Mouse (Mus musculus): ENCODE measurements at regions not wholly inside any gene's neighbourhood (a gene's known extent, or its start where the extent isn't known, plus 50 kb on each side); places are given as distances from the start of the nearest gene placed in this dataset.

- no peak for DNase-seq (ENCODE audit: low spot score in 2 of 2)
These were observed 210.7 kb upstream of the Zc3h12c start for GRCm38 (mm10) chr9:52379031-52379430.

GRCm38 (mm10) chr9:52377761-52378160 is 209.4 kb upstream of the Zc3h12c start:
- DNase-seq (ENCODE audit: low spot score in 2 of 2) = no peak

GRCm38 (mm10) chr9:52376914-52377313 is 208.5 kb upstream of the Zc3h12c start:
- no peak for DNase-seq (ENCODE audit: low spot score in 2 of 2)

- no peak for DNase-seq (ENCODE audit: low spot score in 2 of 2)
These were observed 202.9 kb upstream of the Zc3h12c start for GRCm38 (mm10) chr9:52371296-52371695.

- no peak for DNase-seq (ENCODE audit: low spot score in 2 of 2)
These were observed 200.5 kb upstream of the Zc3h12c start for GRCm38 (mm10) chr9:52368911-52369310.

GRCm38 (mm10) chr9:52368080-52368479 is 199.7 kb upstream of the Zc3h12c start:
- no peak for DNase-seq (ENCODE audit: low spot score in 2 of 2)

- no peak for DNase-seq (ENCODE audit: low spot score in 2 of 2)
These were observed 197.7 kb upstream of the Zc3h12c start for GRCm38 (mm10) chr9:52366046-52366445.

- no peak for DNase-seq (ENCODE audit: low spot score in 2 of 2)
These were observed 193.2 kb upstream of the Zc3h12c start for GRCm38 (mm10) chr9:52361599-52361998.

- no peak for DNase-seq (ENCODE audit: low spot score in 2 of 2)
These were observed 191.0 kb upstream of the Zc3h12c start for GRCm38 (mm10) chr9:52359416-52359815.

GRCm38 (mm10) chr9:52356549-52356948 is 188.2 kb upstream of the Zc3h12c start:
- DNase-seq (ENCODE audit: low spot score in 2 of 2) = peak in 1 of 2 experiments; percentile 8

GRCm38 (mm10) chr9:52355187-52355982 is 187.0 kb upstream of the Zc3h12c start:
- no peak for DNase-seq (ENCODE audit: low spot score in 2 of 2)

GRCm38 (mm10) chr9:52348536-52349527 is 180.5 kb upstream of the Zc3h12c start:
- DNase-seq (ENCODE audit: low spot score in 2 of 2) = peak; percentile 2 to 36

GRCm38 (mm10) chr9:52344177-52344877 is 176.0 kb upstream of the Zc3h12c start:
- no peak for DNase-seq (ENCODE audit: low spot score in 2 of 2)

GRCm38 (mm10) chr9:52341029-52341428 is 172.7 kb upstream of the Zc3h12c start:
- no peak for DNase-seq (ENCODE audit: low spot score in 2 of 2)

- no peak for DNase-seq (ENCODE audit: low spot score in 2 of 2)
These were observed 169.5 kb upstream of the Zc3h12c start for GRCm38 (mm10) chr9:52337786-52338322.

GRCm38 (mm10) chr9:52334767-52335166 is 166.4 kb upstream of the Zc3h12c start:
- DNase-seq (ENCODE audit: low spot score in 2 of 2) = no peak

- no peak for DNase-seq (ENCODE audit: low spot score in 2 of 2)
These were observed 165.5 kb upstream of the Zc3h12c start for GRCm38 (mm10) chr9:52333884-52334283.

GRCm38 (mm10) chr9:52331748-52332147 is 163.4 kb upstream of the Zc3h12c start:
- no peak for DNase-seq (ENCODE audit: low spot score in 2 of 2)

- DNase-seq (ENCODE audit: low spot score in 2 of 2) = no peak
These were observed 162.3 kb upstream of the Zc3h12c start for GRCm38 (mm10) chr9:52330652-52331051.

GRCm38 (mm10) chr9:52324347-52324746 is 156.0 kb upstream of the Zc3h12c start:
- no peak for DNase-seq (ENCODE audit: low spot score in 2 of 2)

- no peak for DNase-seq (ENCODE audit: low spot score in 2 of 2)
These were observed 155.4 kb upstream of the Zc3h12c start for GRCm38 (mm10) chr9:52323757-52324156.

- no peak for DNase-seq (ENCODE audit: low spot score in 2 of 2)
These were observed 154.9 kb upstream of the Zc3h12c start for GRCm38 (mm10) chr9:52323226-52323625.

All from natural killer cell, adult 2 months (primary cell).